Mouse (Mus musculus): ENCODE results near the gene Trak1.

GRCm38 (mm10) chr9:121443696-121444366 lies 146.5 kb downstream of the Trak1 start:
- TF ChIP-seq CTCF (IDR thresholded peaks at IDR 0.05; ENCODE audit: extremely low read depth, insufficient read depth, insufficient read length, insufficient replicate concordance) = no peak
- TF ChIP-seq POLR2A (IDR thresholded peaks at IDR 0.05; ENCODE audit: low read depth, low read length) = no peak
